Comparison of ENCODE assay signal across 8 mouse cellular contexts in genomic region chr1:37891400-37891799, GRCm38 (mm10). TPM values are rescaled to one million over a fixed set of nuclear protein-coding genes. Genes with fewer than 3 reads are reported as not detected.
A peak's percentile ranks its signal among the peaks of the same experiment; 100 is the strongest.
DNase-seq lines count a peak whose midpoint lies in the region; ATAC-seq and TF ChIP-seq lines count a peak whose summit lies in the region.

No protein-coding gene starts in this region.

- H3K4me3 ChIP-seq in heart, adult 2 months: peak overlapping the region; percentile 70; the same call in 1 of the 2 replicates
- H3K4me3 ChIP-seq in E14TG2a.4 (replicated peaks; ENCODE audit: low read length): peak overlapping the region; percentile 95
- peak overlapping the region; percentile 76 for H3K4me3 ChIP-seq in forebrain, embryonic 15.5 days
- peak overlapping the region; percentile 80 for H3K4me3 ChIP-seq in liver, postnatal 0 days (ENCODE audit: low read depth, low read length)

- H3K4me2 ChIP-seq in forebrain, embryonic 15.5 days (replicated peaks): peak overlapping the region; percentile 75
- H3K4me2 ChIP-seq in liver, postnatal 0 days (ENCODE audit: low read depth, low read length): peak overlapping the region; percentile 78

- H3K79me2 ChIP-seq in heart, adult 2 months (replicated peaks; ENCODE audit: control insufficient read depth, insufficient read depth, low read length): peaks cover 10% of the 10 kb centered on the region; the same call in 1 of the 2 replicates

- ATAC-seq in forebrain, embryonic 15.5 days (replicated peaks): no peak
- no peak for ATAC-seq in liver, postnatal 0 days

- intact Hi-C loops in heart, adult 2 months (cut with DNase I): loop anchor here (2.0 kb wide), 1 partner anchor 19 kb away; no protein-coding TSS in a partner anchor

- peak; percentile 53 for TF ChIP-seq CTCF in heart, adult 2 months (IDR thresholded peaks at IDR 0.05)
- TF ChIP-seq CTCF in E14TG2a.4 (conservative IDR thresholded peaks at IDR 0.05; ENCODE audit: low read length): peak; percentile 7; the same call in 1 of the 2 replicates
- peak; percentile 52 for TF ChIP-seq CTCF in liver, postnatal 0 days (IDR thresholded peaks at IDR 0.05; ENCODE audit: low read depth)

- peaks cover 7% of the 10 kb centered on the region for H3K4me1 ChIP-seq in heart, adult 2 months (ENCODE audit: control insufficient read depth, insufficient read depth, low read length)
- peaks cover 42% of the 10 kb centered on the region for H3K4me1 ChIP-seq in E14TG2a.4 (replicated peaks; ENCODE audit: low read depth, low read length)
- peaks cover 22% of the 10 kb centered on the region for H3K4me1 ChIP-seq in forebrain, embryonic 15.5 days
- peaks cover 19% of the 10 kb centered on the region for H3K4me1 ChIP-seq in liver, postnatal 0 days (ENCODE audit: insufficient read depth)

- DNase-seq in heart, adult 2 months: no peak
- no peak for DNase-seq in heart, adult 9 months (ENCODE audit: low spot score in 2 of 2)
- DNase-seq in liver, postnatal 0 days: no peak
- no peak for DNase-seq in frontal cortex, postnatal 14 days (ENCODE audit: low spot score in 2 of 2)
- DNase-seq in frontal cortex, postnatal 25 days (ENCODE audit: low spot score in 2 of 2): no peak
- no peak for DNase-seq in cerebellum, postnatal 25 days

- peaks cover 6% of the 10 kb centered on the region for H3K36me3 ChIP-seq in heart, adult 2 months (ENCODE audit: control insufficient read depth, insufficient read depth, low read length)
- peaks cover 67% of the 10 kb centered on the region for H3K36me3 ChIP-seq in E14TG2a.4 (ENCODE audit: insufficient read depth, low read length)
- peaks cover 14% of the 10 kb centered on the region; the same call in 1 of the 2 replicates for H3K36me3 ChIP-seq in forebrain, embryonic 15.5 days
- peaks cover 24% of the 10 kb centered on the region for H3K36me3 ChIP-seq in liver, postnatal 0 days (replicated peaks; ENCODE audit: insufficient read depth, low read length)

- H3K9me3 ChIP-seq in E14TG2a.4 (ENCODE audit: low read length): no peaks in the 10 kb centered on the region
- H3K9me3 ChIP-seq in forebrain, embryonic 15.5 days: no peaks in the 10 kb centered on the region
- H3K9me3 ChIP-seq in liver, postnatal 0 days (ENCODE audit: low read length): no peaks in the 10 kb centered on the region

- no peak for TF ChIP-seq POLR2A in heart, adult 2 months (IDR thresholded peaks at IDR 0.05; ENCODE audit: insufficient read depth, low read depth, low read length)

- no peak overlapping the region for H3K9ac ChIP-seq in heart, adult 2 months (ENCODE audit: low read depth, low read length)
- no peak overlapping the region; the same call in 1 of the 2 replicates for H3K9ac ChIP-seq in forebrain, embryonic 15.5 days (replicated peaks)
- H3K9ac ChIP-seq in liver, postnatal 0 days (replicated peaks): 0 out of 2 replicates have a peak overlapping the region, but pooled peaks have one; percentile 6

- TF ChIP-seq EP300 in heart, adult 2 months (IDR thresholded peaks at IDR 0.05; ENCODE audit: insufficient read depth, low read depth, low read length): no peak
- no peak for TF ChIP-seq EP300 in liver, postnatal 0 days (IDR thresholded peaks at IDR 0.05; ENCODE audit: low read depth)

- no peaks in the 10 kb centered on the region for H3K27me3 ChIP-seq in heart, adult 2 months (ENCODE audit: control insufficient read depth, insufficient read depth, low read length)
- no peaks in the 10 kb centered on the region for H3K27me3 ChIP-seq in E14TG2a.4 (ENCODE audit: insufficient read depth, low read length)
- H3K27me3 ChIP-seq in forebrain, embryonic 15.5 days: no peaks in the 10 kb centered on the region
- H3K27me3 ChIP-seq in liver, postnatal 0 days (ENCODE audit: insufficient read depth, low read length): no peaks in the 10 kb centered on the region

- H3K27ac ChIP-seq in heart, adult 2 months: no peak overlapping the region
- no peak overlapping the region for H3K27ac ChIP-seq in forebrain, embryonic 15.5 days (replicated peaks)
- no peak overlapping the region for H3K27ac ChIP-seq in liver, postnatal 0 days (ENCODE audit: low read depth)

- WGBS in heart, adult 2 months: 30% methylated on average over 3 of the region's 3 CpGs
- WGBS in forebrain, embryonic 15.5 days: 62% methylated on average over 3 of the region's 3 CpGs
- 51% methylated on average over 3 of the region's 3 CpGs for WGBS in liver, postnatal 0 days (ENCODE audit: insufficient replicate concordance)

RNA-seq across cellular contexts. Expression of gene Mrpl30, which starts 1.1 kb away (rescaled TPM):
- 100 to 1,000 TPM; 374 to 447 TPM for total RNA-seq in heart, adult 2 months (2021)
- 130 and 191 TPM in 2 replicates for polyA plus RNA-seq in heart, adult 2 months (2012; rRNA removed)
- polyA plus RNA-seq in forebrain, embryonic 15.5 days (2015; fragmentation: Nextera tagmentation; extraction: Ambion mirVana): 242 and 244 TPM in 2 replicates
- polyA plus RNA-seq in liver, postnatal 0 days (2015; fragmentation: Nextera tagmentation; extraction: Ambion mirVana): 180 and 185 TPM in 2 replicates

RNA-seq across cellular contexts. Expression of gene Mitd1, which starts 1.2 kb away (rescaled TPM):
- 1 to 10 TPM; 3.3 to 3.5 TPM for total RNA-seq in heart, adult 2 months (2021)
- polyA plus RNA-seq in heart, adult 2 months (2012; rRNA removed): 2.3 and 4.5 TPM in 2 replicates
- polyA plus RNA-seq in forebrain, embryonic 15.5 days (2015; fragmentation: Nextera tagmentation; extraction: Ambion mirVana): 15.9 and 17.6 TPM in 2 replicates
- 11.3 and 12.9 TPM in 2 replicates for polyA plus RNA-seq in liver, postnatal 0 days (2015; fragmentation: Nextera tagmentation; extraction: Ambion mirVana)

RNA-seq across cellular contexts. Expression of gene Lipt1, which starts 19.9 kb away (rescaled TPM):
- 10 to 100 TPM; 11.6 to 13.2 TPM for total RNA-seq in heart, adult 2 months (2021)
- 6.8 and 6.9 TPM in 2 replicates for polyA plus RNA-seq in heart, adult 2 months (2012; rRNA removed)
- 6.3 and 8.1 TPM in 2 replicates for polyA plus RNA-seq in forebrain, embryonic 15.5 days (2015; fragmentation: Nextera tagmentation; extraction: Ambion mirVana)
- polyA plus RNA-seq in liver, postnatal 0 days (2015; fragmentation: Nextera tagmentation; extraction: Ambion mirVana): 4.9 and 5.7 TPM in 2 replicates

RNA-seq across cellular contexts. Expression of gene Lyg2, which starts 24.9 kb away (rescaled TPM):
- not detected for total RNA-seq in heart, adult 2 months (2021)
- polyA plus RNA-seq in heart, adult 2 months (2012; rRNA removed): not detected in 2 replicates
- not detected in 2 replicates for polyA plus RNA-seq in forebrain, embryonic 15.5 days (2015; fragmentation: Nextera tagmentation; extraction: Ambion mirVana)
- not detected in 2 replicates for polyA plus RNA-seq in liver, postnatal 0 days (2015; fragmentation: Nextera tagmentation; extraction: Ambion mirVana)

RNA-seq across cellular contexts. Expression of gene Tsga10, which starts 25.2 kb away (rescaled TPM):
- 1 to 10 TPM; 3.7 to 4.1 TPM for total RNA-seq in heart, adult 2 months (2021)
- polyA plus RNA-seq in heart, adult 2 months (2012; rRNA removed): 0.80 and 1.6 TPM in 2 replicates
- polyA plus RNA-seq in forebrain, embryonic 15.5 days (2015; fragmentation: Nextera tagmentation; extraction: Ambion mirVana): 21.1 and 22.4 TPM in 2 replicates
- polyA plus RNA-seq in liver, postnatal 0 days (2015; fragmentation: Nextera tagmentation; extraction: Ambion mirVana): 1.0 and 1.1 TPM in 2 replicates
